In the genomic region with DNA sequence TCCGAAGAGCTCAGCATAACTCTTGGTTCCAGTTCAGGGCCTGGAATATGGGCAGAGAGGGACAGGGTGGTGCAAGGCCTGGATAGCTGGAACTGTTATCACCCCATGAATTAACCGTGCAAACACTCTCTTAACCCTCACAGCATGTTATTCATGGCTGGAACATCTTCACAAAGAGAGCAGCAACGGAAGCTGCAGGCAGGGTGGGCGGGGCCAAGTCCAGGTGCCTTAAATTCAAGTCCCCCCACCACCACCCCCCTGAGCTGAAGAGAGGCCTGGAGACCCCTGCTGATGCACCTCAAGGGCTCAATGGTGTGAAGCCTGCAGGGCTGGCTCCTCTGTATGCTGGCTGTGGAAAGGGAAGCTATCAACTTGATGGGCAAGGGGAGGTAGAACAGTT, we compare ENCODE assay signal across 19 mouse cellular contexts. TPM values are rescaled to one million over a fixed set of nuclear protein-coding genes. Genes with fewer than 3 reads are reported as not detected.
DNase-seq lines count a peak whose midpoint lies in the region; ATAC-seq lines count a peak whose summit lies in the region.
"Had no signal": no experiment of that assay in that cellular context is flagged by ENCODE, and none has a peak within 500 bp of the region (broad histone marks: within the 10 kb centered on the region; RNA-seq: fewer than 3 reads in every experiment).

No protein-coding gene starts in this region.

- no peak for ATAC-seq in CD4-positive, CD25-positive, alpha-beta regulatory T cell, adult 4 months
- ATAC-seq: forebrain, embryonic 13.5 days; forebrain, embryonic 16.5 days; hindbrain, postnatal 0 days had no signal

- DNase-seq in CD4-positive, CD25-positive, alpha-beta regulatory T cell, adult 2 months (ENCODE audit: low read depth, low spot score): peak; percentile 31
- DNase-seq in R1 (ENCODE audit: low read depth, low spot score): peak; percentile 9
- DNase-seq in thymus, postnatal 0 days (ENCODE audit: low spot score): peak; percentile 51
- peak; percentile 65 for DNase-seq in thymus, postnatal 25 days
- no peak for DNase-seq in spleen, postnatal 36 days (ENCODE audit: low spot score in 2 of 2)
- no peak for DNase-seq in frontal cortex, postnatal 25 days (ENCODE audit: low spot score in 2 of 2)
- no peak for DNase-seq in layer of hippocampus, postnatal 10 days (ENCODE audit: low spot score in 2 of 2)
- DNase-seq: cerebellum, adult 11-12 months had no signal

RNA-seq across cellular contexts. Expression of a gene that starts 15.8 kb away (rescaled TPM):
- polyA plus RNA-seq in CD4-positive, CD25-positive, alpha-beta regulatory T cell, adult 4 months (2017; shearing (Covaris generic)): not detected
- polyA plus RNA-seq in thymus, postnatal 0 days (2015; fragmentation: Nextera tagmentation; extraction: Ambion mirVana): 1.2 and 1.4 TPM in 2 replicates
- total RNA-seq in layer of hippocampus, postnatal 10 days (2021): 100 to 1,000 TPM; 105 to 107 TPM
- total RNA-seq: gastrocnemius, adult 2 months; MEL had no signal
- polyA plus RNA-seq: activated CD4-positive, CD25-positive, alpha-beta regulatory T cell, adult 4 months had no signal

RNA-seq across cellular contexts. Expression of a gene that starts 38.5 kb away (rescaled TPM):
- not detected for polyA plus RNA-seq in CD4-positive, CD25-positive, alpha-beta regulatory T cell, adult 4 months (2017; shearing (Covaris generic))
- polyA plus RNA-seq in thymus, postnatal 0 days (2015; fragmentation: Nextera tagmentation; extraction: Ambion mirVana): 0.08 and 0.15 TPM in 2 replicates
- total RNA-seq in layer of hippocampus, postnatal 10 days (2021): under 1 TPM; 0.20 to 0.50 TPM
- total RNA-seq: gastrocnemius, adult 2 months; MEL had no signal
- polyA plus RNA-seq: activated CD4-positive, CD25-positive, alpha-beta regulatory T cell, adult 4 months; forebrain, embryonic 10.5 days; forebrain, embryonic 13.5 days; forebrain, embryonic 16.5 days had no signal

RNA-seq across cellular contexts. Expression of a gene that starts 47.3 kb away (rescaled TPM):
- under 1 TPM in 1 of 2 experiments, not detected in 1; 0.31 TPM for polyA plus RNA-seq in CD4-positive, CD25-positive, alpha-beta regulatory T cell, adult 4 months (2017; shearing (Covaris generic))
- polyA plus RNA-seq in thymus, postnatal 0 days (2015; fragmentation: Nextera tagmentation; extraction: Ambion mirVana): 2.0 and 2.1 TPM in 2 replicates
- total RNA-seq in layer of hippocampus, postnatal 10 days (2021): 10 to 100 TPM; 16.1 to 18.1 TPM
- total RNA-seq: MEL had no signal
- polyA plus RNA-seq: activated CD4-positive, CD25-positive, alpha-beta regulatory T cell, adult 4 months had no signal

RNA-seq across cellular contexts. Expression of a gene that starts 54.5 kb away (rescaled TPM):
- not detected for polyA plus RNA-seq in CD4-positive, CD25-positive, alpha-beta regulatory T cell, adult 4 months (2017; shearing (Covaris generic))
- 1.1 and 1.3 TPM in 2 replicates for polyA plus RNA-seq in thymus, postnatal 0 days (2015; fragmentation: Nextera tagmentation; extraction: Ambion mirVana)
- total RNA-seq in layer of hippocampus, postnatal 10 days (2021): 1 to 10 TPM; 1.0 to 1.4 TPM
- total RNA-seq: adrenal gland, postnatal 25 days; heart, adult 18-20 months; heart, postnatal 4 days; hindbrain, postnatal 0 days; MEL had no signal
- polyA plus RNA-seq: activated CD4-positive, CD25-positive, alpha-beta regulatory T cell, adult 4 months; forebrain, embryonic 10.5 days; forebrain, embryonic 13.5 days; forebrain, embryonic 16.5 days had no signal

Comparison
In these comparisons a context has a peak if more than half of its experiments do, and no peak if none do; other contexts are left out.
1. DNase-seq: peak in CD4-positive, CD25-positive, alpha-beta regulatory T cell, adult 2 months (single experiment), R1 (single experiment), thymus, postnatal 0 days (single experiment) and thymus, postnatal 25 days (single experiment); none in spleen, postnatal 36 days (0 of 2), frontal cortex, postnatal 25 days (0 of 2) and layer of hippocampus, postnatal 10 days (0 of 2).